Mouse (Mus musculus) cerebellum, adult 2 months (tissue): Measurements from ENCODE around the gene Pdzph1.

Experiments
- CTCF ChIP-seq: fragments of 200-500 bp; IDR thresholded peaks from 2 replicates; pipeline ENCODE4 v1.5.1; 2011; ENCODE audit warnings: low read depth, mild to moderate bottlenecking, control low read depth, low read length, moderate library complexity, borderline replicate concordance; ENCODE audit not compliant: insufficient read depth
- POLR2A ChIP-seq: fragments of 200-500 bp; IDR thresholded peaks from 2 replicates; pipeline ENCODE4 v1.6.1; 2011; ENCODE audit warnings: low read length, control low read depth, borderline replicate concordance; ENCODE audit not compliant: insufficient read depth

GRCm38 (mm10) chr17:58873356-58873755 is 117.8 kb downstream of the Pdzph1 start:
- TF ChIP-seq CTCF: no peak
- no peak for TF ChIP-seq POLR2A
